Mouse (Mus musculus) common myeloid progenitor, adult 5-6 weeks (primary cell): ENCODE results near the gene Tmem145. TPM values are rescaled to one million over a fixed set of nuclear protein-coding genes. Genes with fewer than 3 reads are reported as not detected.

Experiments used
- ATAC-seq: replicated peaks from 2 replicates; pipeline ENCODE4 v1.8.0; 2016; ENCODE audit warnings: low read depth, mild to moderate bottlenecking, moderate TSS enrichment, inconsistent platforms; ENCODE audit not compliant: poor library complexity, severe bottlenecking
- total RNA-seq: library from RNA; stranded (forward); fragments of 200-1000, 187-1606 nt; gene quantifications from 2 replicates; pipeline ENCODE4 v1.2.3, GENCODE M21; 2017

The Tmem145 gene
- total RNA-seq, 1 experiment from 2014 or later, result not detected

DNA sequence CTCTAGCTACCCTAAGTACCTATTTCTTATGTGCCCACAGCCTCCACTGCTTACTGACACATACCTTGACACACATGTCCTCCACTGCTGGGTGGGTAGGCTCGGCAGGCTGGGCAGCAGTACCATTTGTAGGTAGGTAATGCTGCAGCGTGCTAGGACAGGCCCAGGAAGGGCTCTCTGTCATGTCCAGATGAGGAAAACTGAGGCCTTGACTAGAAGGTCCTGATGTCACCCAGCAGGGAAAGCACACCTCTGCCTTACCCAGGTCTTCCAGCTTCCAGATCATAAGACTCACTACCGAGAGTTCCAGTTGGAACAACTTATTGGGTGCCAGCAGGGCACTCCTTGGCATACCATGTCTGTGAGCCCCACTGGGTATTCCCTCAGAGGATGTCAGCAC, 30.9 kb upstream of the Tmem145 start:
- no peak for ATAC-seq

DNA sequence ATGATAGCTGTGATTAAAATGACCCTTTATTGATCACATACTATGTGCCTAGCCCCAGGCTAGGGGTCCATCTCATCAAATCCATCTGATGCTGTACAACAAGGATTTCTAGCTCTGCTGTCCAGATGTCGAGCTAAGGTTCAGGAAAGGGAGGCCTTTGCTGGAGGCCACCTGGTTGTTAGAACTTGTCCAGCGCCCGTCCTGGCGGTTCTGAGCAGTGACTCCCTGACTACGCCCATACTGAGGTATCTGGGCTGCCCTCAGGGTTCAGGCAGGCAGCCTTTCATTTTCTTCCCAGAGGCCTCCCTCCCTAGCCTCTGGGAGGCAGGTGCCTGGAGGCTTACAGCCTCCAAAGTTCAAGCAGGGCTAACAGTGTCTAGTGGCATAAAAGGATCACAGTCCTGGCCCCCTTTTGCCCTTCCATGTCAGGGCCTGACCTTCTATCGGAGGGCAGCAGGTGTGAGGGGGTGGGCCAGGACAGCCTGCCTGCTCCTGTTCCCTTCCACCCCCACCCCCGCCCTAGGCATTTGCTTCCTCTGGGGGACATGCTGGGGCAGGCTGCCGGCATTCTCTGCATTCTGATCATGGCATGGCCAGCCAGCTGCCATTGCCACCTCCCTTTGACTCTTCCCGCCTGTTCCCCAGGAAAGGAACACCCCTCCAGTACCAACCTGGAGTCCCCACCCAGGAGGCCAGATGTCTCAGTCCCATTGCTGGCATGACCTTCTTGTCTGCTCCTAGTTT, 30.2 kb upstream of the Tmem145 start:
- ATAC-seq, result no peak

DNA sequence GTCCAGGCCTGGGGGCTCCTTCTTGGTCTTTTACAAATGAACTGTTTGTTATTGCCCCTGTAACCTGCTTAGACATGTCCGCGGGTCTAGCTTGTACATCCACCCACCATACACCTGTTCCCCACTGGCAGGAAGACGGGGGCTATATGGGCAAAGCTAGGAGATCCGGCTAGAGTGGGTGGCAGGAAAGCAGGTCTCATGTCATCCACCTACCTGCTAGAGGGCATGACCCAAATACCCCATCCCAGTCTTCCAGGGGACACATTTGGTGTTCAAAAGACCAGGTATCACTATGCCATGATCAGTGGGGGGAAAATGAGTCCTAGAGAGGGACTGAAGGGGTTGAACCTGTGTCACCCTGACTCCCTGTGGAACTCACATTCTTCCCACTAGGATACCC, 28.5 kb upstream of the Tmem145 start:
- ATAC-seq, result no peak

DNA sequence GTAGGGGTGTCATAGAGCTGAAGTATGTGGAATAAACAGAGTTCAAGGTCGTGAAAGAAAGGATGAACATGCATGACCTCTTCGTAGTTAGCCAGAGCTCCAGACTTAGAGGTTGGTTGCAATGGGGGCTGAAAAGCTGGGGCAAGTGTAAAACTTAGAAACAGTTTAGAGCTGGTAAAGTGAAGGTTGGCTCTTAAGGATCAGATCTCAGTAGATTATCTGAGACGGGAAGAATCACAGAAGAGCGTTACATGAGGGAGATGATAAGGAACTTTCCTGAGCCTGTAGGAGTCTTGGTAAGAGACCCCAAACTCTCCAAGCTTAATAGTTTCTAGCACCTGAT, 27.9 kb upstream of the Tmem145 start:
- no peak for ATAC-seq

DNA sequence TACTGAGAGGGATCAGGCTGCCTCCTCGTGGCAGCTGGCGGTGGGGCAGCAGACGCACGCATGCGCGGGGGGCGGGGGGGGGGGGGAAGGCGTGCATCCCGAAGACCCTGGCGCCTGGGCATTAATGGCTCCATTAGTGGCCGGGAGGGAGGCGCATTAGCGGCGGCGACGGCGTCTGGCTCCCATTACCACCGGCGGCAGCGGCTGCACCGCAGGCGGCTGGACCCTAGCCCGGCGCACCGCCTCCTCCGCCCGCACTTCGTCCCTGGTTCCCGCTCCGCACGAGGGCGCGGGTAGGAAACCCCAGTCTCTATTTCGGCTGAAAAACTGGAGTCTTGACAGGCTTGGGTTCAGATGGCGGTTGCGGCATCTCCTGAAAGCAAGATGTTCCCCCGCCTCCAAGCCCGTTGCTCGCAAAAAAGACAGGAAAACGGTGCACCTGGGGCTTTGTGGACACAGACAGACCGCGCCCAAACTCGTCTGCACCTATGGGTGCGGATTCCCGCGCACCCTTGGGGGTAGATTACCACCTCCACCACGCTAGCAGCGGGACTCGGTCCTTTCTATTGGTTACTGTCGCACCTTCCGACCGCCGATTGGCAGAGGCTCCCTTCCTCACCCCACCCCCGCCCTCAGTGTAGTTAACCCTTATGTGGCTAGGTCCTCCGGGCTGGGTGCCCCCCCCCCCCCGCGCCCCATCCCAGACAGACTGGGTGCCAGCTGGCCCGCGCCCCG, 27.4 kb upstream of the Tmem145 start:
- peak; percentile 30 for ATAC-seq

DNA sequence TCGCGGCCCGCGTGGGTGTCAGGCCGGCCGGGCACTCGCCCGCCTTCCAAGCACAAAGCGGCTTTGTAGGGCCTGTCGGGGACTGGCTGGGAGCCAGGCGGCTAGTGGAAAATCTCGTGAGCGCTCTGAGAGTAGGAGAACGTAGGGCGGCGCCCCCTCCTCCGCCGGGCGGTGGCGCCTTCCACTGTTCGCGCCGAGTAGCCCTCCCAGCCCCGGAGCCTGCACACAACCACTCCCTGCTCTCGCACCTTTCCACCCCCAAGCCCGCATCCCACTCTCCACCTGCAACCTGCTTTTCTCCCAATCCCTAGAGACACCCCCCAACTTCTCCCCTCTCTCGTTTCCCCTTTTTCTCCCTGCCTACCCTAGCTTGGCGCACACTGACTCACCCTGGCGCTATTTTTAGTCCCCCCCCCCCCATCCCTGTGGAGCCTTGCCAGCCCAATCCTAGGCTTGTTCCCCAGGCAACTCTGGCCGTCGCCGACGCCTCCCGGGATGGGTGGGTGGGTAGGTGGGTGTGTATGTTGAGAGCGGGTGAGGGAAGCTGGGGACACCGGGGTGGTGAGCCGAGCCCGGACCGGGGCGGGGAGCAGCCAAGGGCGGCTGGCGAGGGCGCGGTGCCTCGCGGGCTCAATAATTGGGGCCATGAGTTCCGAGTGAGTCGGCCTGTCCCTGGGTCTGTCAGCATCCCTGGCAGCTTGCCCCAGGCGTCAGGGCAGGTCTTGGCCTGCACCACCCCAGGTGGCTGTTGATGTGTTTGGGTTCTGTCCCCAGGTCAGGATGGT, 26.6 kb upstream of the Tmem145 start:
- peak; percentile 7; the same call in 1 of the 2 replicates for ATAC-seq

DNA sequence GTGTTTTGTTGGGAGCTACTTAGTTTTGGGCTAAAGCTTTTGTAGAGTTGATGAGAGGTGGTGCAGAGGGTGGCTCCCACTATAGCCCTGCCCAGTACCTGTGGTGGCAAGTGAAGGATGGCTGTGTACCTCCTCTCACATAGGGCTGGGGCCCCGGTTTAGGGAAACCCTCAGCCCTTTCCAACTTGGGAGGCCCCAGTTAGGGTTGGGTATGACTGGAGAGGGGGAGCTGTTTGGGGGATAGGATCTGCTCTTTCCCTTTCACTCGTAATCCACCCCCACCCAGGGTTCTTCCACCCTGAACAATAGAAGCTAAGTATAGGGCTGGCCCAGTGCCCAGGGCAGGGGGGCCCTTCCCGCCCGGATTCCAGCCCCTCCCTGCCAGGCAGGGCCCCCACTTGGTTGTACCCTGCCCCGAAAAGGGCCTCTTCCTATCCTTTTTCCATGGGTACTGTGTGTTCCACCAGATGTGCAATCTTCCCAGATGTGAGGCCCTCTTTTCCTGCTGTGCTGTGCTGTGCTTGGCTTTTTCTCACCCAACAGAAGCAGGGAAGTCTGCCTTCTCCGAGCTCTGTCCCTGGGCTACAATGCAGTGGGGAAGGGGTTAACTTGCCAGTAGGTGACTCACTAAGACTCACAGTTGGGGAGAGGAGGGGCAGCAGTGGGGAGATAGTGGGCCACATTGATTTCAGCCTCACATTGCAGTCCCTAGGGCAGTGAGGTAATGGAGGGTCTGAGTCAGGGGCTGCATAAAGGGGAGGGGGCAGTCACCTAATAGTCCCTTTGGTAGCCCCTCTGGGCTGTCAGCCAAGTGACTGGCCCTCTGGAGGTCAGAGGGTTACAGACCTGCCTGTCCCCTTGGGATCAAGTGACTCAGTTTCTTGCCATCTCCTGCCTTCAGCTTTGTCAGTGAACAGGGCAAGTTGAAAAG, 25.8 kb upstream of the Tmem145 start:
- no peak for ATAC-seq

DNA sequence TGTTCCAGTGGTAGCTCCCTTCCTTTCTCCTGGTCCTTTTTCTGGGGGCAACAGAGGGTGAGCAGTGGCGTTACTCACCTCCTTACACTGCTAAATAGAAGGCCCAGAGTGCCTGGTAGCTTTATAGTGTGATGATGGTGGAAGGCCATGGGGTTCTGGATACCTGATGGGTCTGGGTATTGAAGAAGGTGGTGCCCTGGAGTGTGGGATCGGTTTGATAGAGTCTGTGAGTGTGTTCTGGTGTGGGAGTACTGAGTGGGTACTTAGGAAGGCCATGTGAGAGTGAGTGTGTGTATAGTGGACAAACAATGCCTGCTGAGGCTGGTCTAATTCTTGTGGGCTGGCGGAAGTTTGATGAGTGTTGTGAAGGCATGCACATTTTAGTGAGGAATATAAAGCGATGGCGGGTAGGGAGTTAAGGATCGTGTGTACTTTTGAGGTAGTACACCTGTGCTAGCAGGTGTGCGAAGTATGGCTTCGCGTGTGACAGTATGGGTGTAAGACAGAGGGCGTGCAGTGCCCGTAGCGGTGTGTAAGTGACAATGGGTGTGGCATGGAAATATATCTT, 24.7 kb upstream of the Tmem145 start:
- ATAC-seq, result no peak; the same call in 1 of the 2 replicates

DNA sequence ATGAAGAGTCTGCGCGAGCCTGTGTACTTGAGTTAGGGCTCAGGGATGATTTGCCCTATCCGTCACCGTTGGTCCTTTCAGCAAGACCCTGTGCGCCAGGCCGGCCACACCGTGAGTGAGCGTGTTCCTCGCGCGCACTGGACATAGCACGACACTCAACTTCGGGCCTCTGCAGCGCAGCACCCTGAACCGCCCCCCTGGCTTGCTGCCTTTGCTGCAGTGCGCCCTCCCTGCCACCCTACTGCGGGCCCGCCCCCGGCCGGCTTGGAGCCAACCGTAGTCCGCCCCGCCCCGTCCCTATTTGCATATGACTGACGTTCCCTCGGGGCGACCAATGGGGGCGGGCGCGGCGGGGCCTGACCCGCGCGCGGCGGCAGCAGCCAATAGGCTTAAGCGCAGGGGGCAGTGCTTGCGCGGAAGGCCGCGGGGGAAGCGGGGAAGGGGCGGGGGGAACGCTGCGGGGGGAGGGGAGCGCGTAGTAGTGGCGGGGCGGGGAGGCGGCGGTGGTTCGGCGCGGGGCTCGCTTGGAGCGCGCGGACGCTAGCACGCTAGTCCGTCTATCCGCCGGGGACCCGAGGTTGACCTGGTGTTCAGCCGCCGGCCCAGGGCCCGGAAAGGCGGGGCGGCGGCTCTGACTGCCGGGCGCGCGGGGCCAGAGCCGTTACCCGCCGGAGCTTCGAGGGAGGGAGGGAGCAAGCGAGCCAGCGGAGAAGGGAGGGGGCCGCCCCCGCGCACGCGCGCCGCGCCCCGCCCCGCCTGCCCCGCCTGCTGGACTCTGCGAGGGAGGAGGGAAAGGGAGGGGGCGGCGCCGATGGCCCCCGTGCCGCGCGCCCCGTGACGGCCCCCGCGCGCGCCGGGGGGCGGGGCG, 23.9 kb upstream of the Tmem145 start:
- peak; percentile 61 for ATAC-seq

DNA sequence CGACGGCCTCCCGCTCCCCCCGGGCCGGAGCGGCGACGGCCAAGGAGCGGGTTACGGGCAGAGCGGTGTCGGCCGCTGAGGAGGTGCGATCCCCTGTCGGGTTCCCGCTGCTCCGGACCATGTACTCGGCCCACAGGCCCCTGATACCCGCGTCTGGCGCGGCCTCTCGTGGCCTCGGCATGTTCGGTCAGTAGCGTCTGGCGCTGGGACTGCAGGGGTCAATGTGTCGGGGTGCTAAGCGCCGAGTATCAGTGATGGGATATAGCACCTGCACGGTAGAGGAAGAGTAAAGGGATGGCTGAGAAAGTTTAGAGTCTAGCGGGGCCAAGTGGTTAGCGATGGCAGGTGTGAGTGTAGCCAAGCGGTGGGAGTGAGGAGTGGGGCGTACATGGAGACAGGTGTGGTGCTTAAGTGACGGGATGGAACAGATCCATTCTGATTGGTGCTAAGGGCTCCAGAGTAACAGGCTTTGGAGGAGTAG, 23.1 kb upstream of the Tmem145 start:
- no peak for ATAC-seq

DNA sequence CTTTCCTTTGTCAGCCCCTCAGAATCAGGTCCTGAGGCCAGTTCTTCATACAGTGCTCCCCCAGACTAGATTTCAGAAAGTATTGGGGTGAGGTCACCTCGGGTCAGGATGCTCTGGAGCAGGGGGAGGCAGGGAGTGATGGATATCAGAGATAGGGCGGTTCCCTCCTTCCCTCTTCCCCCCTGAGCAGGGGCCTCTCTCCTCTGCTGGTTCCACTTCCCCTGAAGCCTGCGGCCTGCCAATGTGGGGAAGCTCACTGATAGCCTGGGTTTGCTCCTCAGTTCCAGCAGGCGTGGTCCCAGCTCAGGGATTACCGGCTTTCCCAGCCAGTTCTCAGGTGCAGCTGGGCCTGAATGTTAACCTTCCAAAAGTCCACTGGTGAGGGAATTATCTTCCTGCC, 22.3 kb upstream of the Tmem145 start:
- ATAC-seq, result peak; percentile 38

DNA sequence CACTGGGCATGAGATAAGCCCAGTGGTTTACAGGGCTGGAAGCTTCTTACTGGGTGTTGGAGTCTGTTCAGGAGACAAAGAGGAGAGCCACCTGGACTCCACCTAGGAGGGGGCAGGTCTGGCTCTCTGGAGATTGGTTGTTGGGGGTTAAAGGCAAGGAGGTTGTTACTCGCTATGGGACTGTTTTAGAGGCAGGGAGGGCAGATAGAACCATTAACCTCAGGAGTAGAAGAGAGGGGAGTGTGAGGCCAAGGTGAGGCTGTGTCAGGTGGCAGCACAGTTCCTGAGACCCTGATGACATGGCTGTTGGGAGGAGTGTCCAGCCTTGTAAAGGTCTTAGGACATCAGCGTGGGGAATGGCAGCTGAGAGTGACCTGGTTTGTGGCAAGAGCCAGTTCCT, 21.7 kb upstream of the Tmem145 start:
- ATAC-seq, result no peak

DNA sequence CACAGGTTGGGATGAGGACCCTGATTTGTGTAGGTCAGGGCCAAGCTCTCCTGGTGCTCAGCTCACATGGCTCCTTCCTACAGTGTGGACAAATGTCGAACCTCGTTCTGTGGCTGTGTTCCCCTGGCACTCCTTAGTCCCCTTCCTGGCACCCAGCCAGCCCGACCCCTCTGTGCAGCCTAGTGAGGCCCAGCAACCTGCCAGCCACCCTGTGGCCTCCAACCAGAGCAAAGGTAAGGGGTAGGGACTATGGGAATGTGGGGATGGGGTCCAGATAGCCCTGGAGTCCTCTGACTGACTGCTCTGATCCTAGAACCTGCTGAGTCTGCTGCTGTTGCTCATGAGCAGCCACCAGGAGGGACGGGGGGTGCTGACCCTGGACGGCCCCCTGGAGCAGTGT, 21.1 kb upstream of the Tmem145 start:
- no peak for ATAC-seq

DNA sequence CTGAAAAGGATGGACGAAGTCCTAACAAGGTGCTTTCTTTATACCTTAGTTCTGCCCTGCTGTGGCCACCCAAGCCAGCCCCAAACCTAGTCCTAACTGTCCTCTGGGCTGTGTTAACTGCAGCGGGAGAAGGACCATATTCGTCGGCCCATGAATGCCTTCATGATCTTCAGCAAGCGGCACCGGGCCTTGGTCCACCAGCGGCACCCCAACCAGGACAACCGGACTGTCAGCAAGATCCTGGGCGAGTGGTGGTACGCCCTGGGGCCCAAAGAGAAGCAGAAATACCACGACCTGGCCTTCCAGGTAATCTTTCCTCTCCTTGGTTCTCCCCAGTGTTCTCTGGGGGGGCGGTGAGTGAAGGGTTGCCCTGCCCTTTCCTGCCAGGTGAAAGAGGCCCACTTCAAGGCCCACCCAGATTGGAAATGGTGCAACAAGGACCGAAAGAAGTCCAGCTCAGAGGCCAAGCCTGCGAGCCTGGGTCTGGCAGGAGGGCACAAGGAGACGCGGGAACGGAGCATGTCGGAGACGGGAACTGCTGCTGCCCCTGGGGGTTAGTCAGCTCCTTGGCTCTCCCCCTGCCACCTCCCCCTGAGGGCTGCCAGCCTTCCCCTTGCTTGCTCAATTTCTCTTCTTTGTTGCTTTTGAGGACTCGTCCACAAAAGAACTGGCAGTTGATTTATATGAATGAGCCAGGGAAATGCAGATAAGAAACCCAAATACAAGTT, 20.2 kb upstream of the Tmem145 start:
- ATAC-seq, result no peak

DNA sequence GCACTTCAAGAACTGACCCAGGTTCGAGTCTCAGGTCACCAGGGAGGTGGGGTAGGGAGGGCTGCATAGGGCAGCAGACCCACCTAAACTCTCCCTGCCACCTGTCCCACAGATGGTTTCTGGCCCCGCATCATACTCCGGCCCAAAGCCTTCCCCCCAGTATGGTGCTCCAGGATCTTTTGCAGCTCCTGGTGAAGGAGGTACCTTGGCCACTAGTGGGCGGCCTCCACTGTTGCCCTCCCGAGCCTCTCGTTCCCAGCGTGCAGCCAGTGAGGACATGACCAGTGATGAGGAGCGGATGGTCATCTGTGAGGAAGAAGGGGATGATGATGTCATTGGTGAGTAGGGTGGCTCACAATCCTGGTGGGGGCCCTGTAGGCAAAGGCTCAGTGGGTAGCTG, 18.9 kb upstream of the Tmem145 start:
- no peak for ATAC-seq

DNA sequence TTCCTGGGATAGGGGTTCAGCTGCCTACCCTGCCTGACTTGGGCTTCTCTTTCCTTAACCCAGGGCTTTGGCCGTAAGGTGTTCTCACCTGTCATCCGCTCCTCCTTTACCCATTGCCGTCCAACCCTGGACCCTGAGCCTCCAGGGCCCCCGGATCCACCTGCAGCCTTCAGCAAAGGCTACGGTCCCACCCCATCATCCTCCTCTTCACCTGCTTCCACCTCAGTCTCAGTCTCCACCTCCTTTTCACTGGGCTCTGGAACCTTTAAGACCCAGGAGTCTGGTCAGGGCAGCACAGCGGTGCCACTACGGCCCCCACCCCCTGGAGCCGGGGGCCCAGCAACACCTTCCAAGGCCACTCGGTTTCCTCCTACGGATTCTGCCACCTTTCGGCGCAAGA, 17.9 kb upstream of the Tmem145 start:
- ATAC-seq, result no peak

DNA sequence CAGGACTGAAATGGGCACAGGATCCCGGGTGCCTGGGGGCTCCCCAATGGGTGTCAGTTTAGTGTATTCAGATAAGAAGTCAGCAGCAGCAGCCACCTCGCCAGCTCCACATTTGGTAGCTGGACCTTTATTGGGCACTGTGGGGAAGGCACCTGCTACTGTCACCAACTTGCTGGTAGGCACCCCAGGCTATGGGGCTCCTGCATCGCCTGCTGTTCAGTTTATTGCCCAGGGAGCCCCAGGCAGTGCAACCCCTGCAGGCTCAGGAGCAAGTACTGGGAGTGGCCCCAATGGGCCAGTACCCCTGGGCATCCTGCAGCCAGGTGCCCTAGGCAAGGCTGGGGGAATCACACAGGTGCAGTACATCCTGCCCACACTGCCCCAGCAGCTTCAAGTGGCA, 17.2 kb upstream of the Tmem145 start:
- ATAC-seq, result no peak

DNA sequence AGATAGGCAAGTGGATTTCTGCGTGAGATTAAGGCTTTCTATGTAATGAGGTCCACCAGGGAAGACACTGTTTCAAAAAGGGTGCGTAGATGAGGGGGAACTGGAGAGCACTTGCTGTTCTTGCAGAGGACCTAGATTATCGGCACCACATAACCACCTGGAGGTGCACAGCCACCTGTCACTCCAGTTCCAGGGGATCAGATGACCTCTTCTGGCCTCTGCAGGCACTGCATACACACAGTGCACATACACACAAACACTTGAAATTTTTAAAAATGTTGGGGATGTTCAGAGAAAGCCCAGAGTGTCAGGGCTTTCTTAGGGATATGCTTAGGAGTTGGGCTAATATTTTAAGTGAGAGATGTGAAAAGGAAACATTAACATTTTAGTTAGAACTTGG, 16.0 kb upstream of the Tmem145 start:
- ATAC-seq, result no peak
